27 mouse cellular contexts compared by ENCODE assay signal in the genomic region with DNA sequence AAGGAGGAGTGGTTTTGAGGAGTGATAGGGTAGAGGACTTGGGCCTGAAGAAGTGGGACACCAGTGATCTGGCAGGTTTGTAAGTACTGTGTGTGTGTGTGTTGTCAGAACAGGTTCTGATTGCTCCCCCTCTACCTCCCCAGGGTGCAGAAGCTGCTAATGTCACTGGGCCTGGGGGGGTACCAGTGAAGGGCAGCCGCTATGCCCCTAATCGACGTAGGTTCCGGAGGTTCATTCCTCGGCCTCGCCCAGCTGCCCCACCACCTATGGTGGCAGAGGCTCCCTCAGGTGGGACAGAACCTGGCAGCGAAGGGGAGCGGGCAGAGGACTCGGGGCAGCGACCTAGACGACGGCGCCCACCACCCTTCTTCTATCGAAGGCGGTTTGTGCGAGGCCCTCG. TPM values are rescaled to one million over a fixed set of nuclear protein-coding genes. Genes with fewer than 3 reads are reported as not detected.
A peak's percentile ranks its signal among the peaks of the same experiment; 100 is the strongest.
DNase-seq lines count a peak whose midpoint lies in the region; ATAC-seq and TF ChIP-seq lines count a peak whose summit lies in the region.
"Had no signal": no experiment of that assay in that cellular context is flagged by ENCODE, and none has a peak within 500 bp of the region (broad histone marks: within the 10 kb centered on the region; RNA-seq: fewer than 3 reads in every experiment).

No protein-coding gene starts in this region.

- intact Hi-C loops in gastrocnemius, adult 2 months (cut with DNase I): no loop called here
- intact Hi-C loops in heart, adult 2 months (cut with DNase I): no loop called here
- intact Hi-C loops in heart, postnatal 14 days (cut with DNase I): loop anchor here (10.0 kb wide), 1 partner anchor 275 kb away; the partner anchor contains the start of gene Slc16a11
- intact Hi-C loops in heart, postnatal 36 days (cut with DNase I): loop anchor here (10.0 kb wide), 1 partner anchor 275 kb away; the partner anchor contains the start of gene Slc16a11

- peaks cover 4% of the 10 kb centered on the region; the same call in 1 of the 2 replicates for H3K36me3 ChIP-seq in heart, adult 2 months (ENCODE audit: control insufficient read depth, insufficient read depth, low read length)
- peaks cover 32% of the 10 kb centered on the region for H3K36me3 ChIP-seq in heart, embryonic 13.5 days
- H3K36me3 ChIP-seq: forebrain, embryonic 15.5 days; G1E had no signal

- no peaks in the 10 kb centered on the region for H3K79me2 ChIP-seq in heart, adult 2 months (replicated peaks; ENCODE audit: control insufficient read depth, insufficient read depth, low read length)

- peak overlapping the region; percentile 83 for H3K27ac ChIP-seq in gastrocnemius, adult 2 months
- peak overlapping the region; percentile 71 for H3K27ac ChIP-seq in heart, adult 2 months
- no peak overlapping the region for H3K27ac ChIP-seq in heart, embryonic 13.5 days (replicated peaks)
- H3K27ac ChIP-seq in brown adipose tissue, adult 24 weeks (replicated peaks; ENCODE audit: low read depth, low read length): peak overlapping the region; percentile 72
- H3K27ac ChIP-seq: embryonic facial prominence, embryonic 13.5 days; embryonic facial prominence, embryonic 15.5 days; forebrain, embryonic 13.5 days; forebrain, embryonic 15.5 days had no signal

- H3K4me2 ChIP-seq in heart, embryonic 13.5 days: no peak overlapping the region
- H3K4me2 ChIP-seq: embryonic facial prominence, embryonic 13.5 days; embryonic facial prominence, embryonic 15.5 days; forebrain, embryonic 13.5 days; forebrain, embryonic 15.5 days had no signal

- TF ChIP-seq CTCF in gastrocnemius, adult 2 months (IDR thresholded peaks at IDR 0.05): no peak
- no peak for TF ChIP-seq CTCF in heart, adult 2 months (IDR thresholded peaks at IDR 0.05)

- H3K4me3 ChIP-seq in gastrocnemius, adult 2 months: no peak overlapping the region
- H3K4me3 ChIP-seq in heart, adult 2 months: no peak overlapping the region
- no peak overlapping the region for H3K4me3 ChIP-seq in heart, embryonic 13.5 days
- no peak overlapping the region for H3K4me3 ChIP-seq in brown adipose tissue, adult 24 weeks (ENCODE audit: insufficient read depth, low read depth, low read length)
- H3K4me3 ChIP-seq: embryonic facial prominence, embryonic 13.5 days; embryonic facial prominence, embryonic 15.5 days; forebrain, embryonic 13.5 days; forebrain, embryonic 15.5 days had no signal

- 0 out of 2 replicates have a peak, but pooled peaks have one; percentile 5 for TF ChIP-seq POLR2A in heart, adult 2 months (IDR thresholded peaks at IDR 0.05; ENCODE audit: insufficient read depth, low read depth, low read length)

- no peak overlapping the region for H3K9ac ChIP-seq in heart, adult 2 months (ENCODE audit: low read depth, low read length)
- 0 out of 2 replicates have a peak overlapping the region, but pooled peaks have one; percentile 14 for H3K9ac ChIP-seq in heart, embryonic 13.5 days
- H3K9ac ChIP-seq: embryonic facial prominence, embryonic 13.5 days; embryonic facial prominence, embryonic 15.5 days; forebrain, embryonic 13.5 days; forebrain, embryonic 15.5 days had no signal

- DNase-seq in gastrocnemius, adult 2 months: no peak
- no peak for DNase-seq in gastrocnemius, postnatal 4 days (ENCODE audit: low spot score in 2 of 2)
- DNase-seq in heart, adult 2 months: no peak
- no peak for DNase-seq in heart, postnatal 14 days
- DNase-seq in heart, postnatal 36 days: no peak
- DNase-seq: adrenal gland, adult 8-10 months; adrenal gland, postnatal 36 days; B cell, adult 2 months; cerebellum, adult 11 months; cerebellum, adult 18-20 months; cerebellum, adult 8-10 months; cerebellum, adult 9-11 months; cerebellum, postnatal 14 days; cerebellum, postnatal 36 days; embryo, embryonic 11 days had no signal

- no peak for ATAC-seq in heart, embryonic 13.5 days (ENCODE audit: extremely low read depth, insufficient number of reproducible peaks, low FRiP score, low TSS enrichment)
- ATAC-seq: activated CD4-positive, CD25-positive, alpha-beta regulatory T cell, adult 4 months; CD4-positive, CD25-positive, alpha-beta regulatory T cell, adult 4 months; forebrain, embryonic 13.5 days; forebrain, embryonic 15.5 days; Patski had no signal

- no peaks in the 10 kb centered on the region for H3K9me3 ChIP-seq in heart, embryonic 13.5 days
- H3K9me3 ChIP-seq: embryonic facial prominence, embryonic 13.5 days; embryonic facial prominence, embryonic 15.5 days; forebrain, embryonic 13.5 days; forebrain, embryonic 15.5 days had no signal

- peaks cover 9% of the 10 kb centered on the region for H3K4me1 ChIP-seq in heart, adult 2 months (ENCODE audit: control insufficient read depth, insufficient read depth, low read length)
- peaks cover 32% of the 10 kb centered on the region for H3K4me1 ChIP-seq in heart, embryonic 13.5 days
- peaks cover 15% of the 10 kb centered on the region for H3K4me1 ChIP-seq in brown adipose tissue, adult 24 weeks (ENCODE audit: control insufficient read depth, insufficient read depth, insufficient read length, low read length)

- 90% methylated on average over 17 of the region's 17 CpGs for WGBS in heart, adult 2 months
- 88% methylated on average over 17 of the region's 17 CpGs for WGBS in heart, embryonic 13.5 days

- TF ChIP-seq EP300 in heart, adult 2 months (IDR thresholded peaks at IDR 0.05; ENCODE audit: insufficient read depth, low read depth, low read length): no peak

- no peaks in the 10 kb centered on the region for H3K27me3 ChIP-seq in heart, adult 2 months (ENCODE audit: control insufficient read depth, insufficient read depth, low read length)
- H3K27me3 ChIP-seq in heart, embryonic 13.5 days (replicated peaks): peaks cover 68% of the 10 kb centered on the region

RNA-seq across cellular contexts. Expression of gene Ybx2, which starts 4.1 kb away (rescaled TPM):
- 10 to 100 TPM in 1 of 2 experiments, 1 to 10 TPM in 1; 8.0 to 16.5 TPM for total RNA-seq in gastrocnemius, adult 2 months (2021)
- total RNA-seq in gastrocnemius, postnatal 4 days (2021): 1 to 10 TPM; 5.1 to 6.4 TPM
- 10 to 100 TPM; 16.7 to 22.6 TPM for total RNA-seq in heart, adult 2 months (2021)
- polyA plus RNA-seq in heart, adult 2 months (2012; rRNA removed): 64.2 and 66.2 TPM in 2 replicates
- total RNA-seq in heart, postnatal 14 days (2021): 10 to 100 TPM; 14.4 to 21.8 TPM
- polyA plus RNA-seq in heart, embryonic 13.5 days (2015; fragmentation: Nextera tagmentation; extraction: Ambion mirVana): 3.1 TPM in 2 replicates
- total RNA-seq in heart, postnatal 36 days (2021): 10 to 100 TPM; 18.4 to 20.3 TPM
- polyA plus RNA-seq in brown adipose tissue, adult 24 weeks (2012; ENCODE audit: insufficient read depth, insufficient read length, missing spikeins): 37.9 and 76.4 TPM in 2 replicates
- total RNA-seq: common myeloid progenitor, adult 5-6 weeks had no signal
- polyA plus RNA-seq: activated CD4-positive, CD25-positive, alpha-beta regulatory T cell, adult 4 months; CD4-positive, CD25-positive, alpha-beta regulatory T cell, adult 4 months; G1E had no signal

RNA-seq across cellular contexts. Expression of gene Slc2a4, which starts 8.3 kb away (rescaled TPM):
- total RNA-seq in gastrocnemius, adult 2 months (2021): 100 to 1,000 TPM; 494 to 503 TPM
- total RNA-seq in gastrocnemius, postnatal 4 days (2021): 100 to 1,000 TPM; 111 to 142 TPM
- total RNA-seq in heart, adult 2 months (2021): 100 to 1,000 TPM; 363 to 456 TPM
- polyA plus RNA-seq in heart, adult 2 months (2012; rRNA removed): 516 and 737 TPM in 2 replicates
- 100 to 1,000 TPM; 206 to 234 TPM for total RNA-seq in heart, postnatal 14 days (2021)
- 25.8 and 30.3 TPM in 2 replicates for polyA plus RNA-seq in heart, embryonic 13.5 days (2015; fragmentation: Nextera tagmentation; extraction: Ambion mirVana)
- 100 to 1,000 TPM; 385 to 406 TPM for total RNA-seq in heart, postnatal 36 days (2021)
- polyA plus RNA-seq in brown adipose tissue, adult 24 weeks (2012; ENCODE audit: insufficient read depth, insufficient read length, missing spikeins): 466 and 489 TPM in 2 replicates
- polyA plus RNA-seq: activated CD4-positive, CD25-positive, alpha-beta regulatory T cell, adult 4 months; CD4-positive, CD25-positive, alpha-beta regulatory T cell, adult 4 months had no signal

RNA-seq across cellular contexts. Expression of gene Eif5a, which starts 18.0 kb away (rescaled TPM):
- 100 to 1,000 TPM; 413 to 433 TPM for total RNA-seq in gastrocnemius, adult 2 months (2021)
- 100 to 1,000 TPM; 565 to 571 TPM for total RNA-seq in gastrocnemius, postnatal 4 days (2021)
- total RNA-seq in heart, adult 2 months (2021): 100 to 1,000 TPM; 397 to 444 TPM
- 360 and 540 TPM in 2 replicates for polyA plus RNA-seq in heart, adult 2 months (2012; rRNA removed)
- 100 to 1,000 TPM; 434 to 455 TPM for total RNA-seq in heart, postnatal 14 days (2021)
- 1,157 and 1,215 TPM in 2 replicates for polyA plus RNA-seq in heart, embryonic 13.5 days (2015; fragmentation: Nextera tagmentation; extraction: Ambion mirVana)
- 100 to 1,000 TPM; 420 to 449 TPM for total RNA-seq in heart, postnatal 36 days (2021)
- 424 and 439 TPM in 2 replicates for polyA plus RNA-seq in brown adipose tissue, adult 24 weeks (2012; ENCODE audit: insufficient read depth, insufficient read length, missing spikeins)

RNA-seq across cellular contexts. Expression of gene Cldn7, which starts 24.8 kb away (rescaled TPM):
- not detected for total RNA-seq in gastrocnemius, adult 2 months (2021)
- total RNA-seq in gastrocnemius, postnatal 4 days (2021): under 1 TPM in 1 of 2 experiments, not detected in 1; 0.34 TPM
- not detected for total RNA-seq in heart, adult 2 months (2021)
- 0.50 and 3.5 TPM in 2 replicates for polyA plus RNA-seq in heart, adult 2 months (2012; rRNA removed)
- under 1 TPM in 1 of 2 experiments, not detected in 1; 0.48 TPM for total RNA-seq in heart, postnatal 14 days (2021)
- polyA plus RNA-seq in heart, embryonic 13.5 days (2015; fragmentation: Nextera tagmentation; extraction: Ambion mirVana): 6.3 and 7.4 TPM in 2 replicates
- total RNA-seq in heart, postnatal 36 days (2021): not detected
- polyA plus RNA-seq in brown adipose tissue, adult 24 weeks (2012; ENCODE audit: insufficient read depth, insufficient read length, missing spikeins): not detected in 2 replicates
- total RNA-seq: CH12.LX; common myeloid progenitor, adult 5-6 weeks; G1E had no signal
- polyA plus RNA-seq: activated CD4-positive, CD25-positive, alpha-beta regulatory T cell, adult 4 months; CD4-positive, CD25-positive, alpha-beta regulatory T cell, adult 4 months; G1E; Patski had no signal

RNA-seq across cellular contexts. Expression of gene Gps2, which starts 26.0 kb away (rescaled TPM):
- 10 to 100 TPM; 47.1 to 49.6 TPM for total RNA-seq in gastrocnemius, adult 2 months (2021)
- total RNA-seq in gastrocnemius, postnatal 4 days (2021): 10 to 100 TPM; 35.9 to 44.5 TPM
- total RNA-seq in heart, adult 2 months (2021): 10 to 100 TPM; 27.2 to 28.4 TPM
- 53.9 and 63.9 TPM in 2 replicates for polyA plus RNA-seq in heart, adult 2 months (2012; rRNA removed)
- 10 to 100 TPM; 28.8 to 30.6 TPM for total RNA-seq in heart, postnatal 14 days (2021)
- polyA plus RNA-seq in heart, embryonic 13.5 days (2015; fragmentation: Nextera tagmentation; extraction: Ambion mirVana): 45.0 and 52.2 TPM in 2 replicates
- 10 to 100 TPM; 28.2 to 32.1 TPM for total RNA-seq in heart, postnatal 36 days (2021)
- 23.6 and 24.3 TPM in 2 replicates for polyA plus RNA-seq in brown adipose tissue, adult 24 weeks (2012; ENCODE audit: insufficient read depth, insufficient read length, missing spikeins)

Comparison
In these comparisons a context has a peak if more than half of its experiments do, and no peak if none do; other contexts are left out.
1. intact Hi-C loops: an anchor here in heart, postnatal 14 days (10.0 kb wide) and heart, postnatal 36 days (10.0 kb wide); none called in gastrocnemius, adult 2 months and heart, adult 2 months.